Mouse (Mus musculus) cerebellum, adult 11 months (tissue): ENCODE data around the gene Rps6kl1.
A peak's percentile ranks its signal among the peaks of the same experiment; 100 is the strongest.
"Not testable (repeated sequence)": the region's sequence is repeated elsewhere in the genome, so short reads cannot be mapped to it uniquely, and the experiment has no call there.

Experiments
- DNase-seq: peaks from one replicate; pipeline ENCODE4 v3.0.0; 2022

Gene Rps6kl1

GRCm38 (mm10) chr12:85175087-85175675 lies 24.1 kb upstream of the Rps6kl1 start:
- DNase-seq, result no peak

- DNase-seq, result no peak
Measured at GRCm38 (mm10) chr12:85174016-85174415, 23.0 kb upstream of the Rps6kl1 start.

GRCm38 (mm10) chr12:85170948-85171307 lies 19.9 kb upstream of the Rps6kl1 start:
- DNase-seq, result no peak

GRCm38 (mm10) chr12:85170284-85170947 lies 19.4 kb upstream of the Rps6kl1 start:
- peak; percentile 24 for DNase-seq

- DNase-seq, result no peak
Measured at GRCm38 (mm10) chr12:85169877-85170276, 18.8 kb upstream of the Rps6kl1 start.

- peak; percentile 73 for DNase-seq
Measured at GRCm38 (mm10) chr12:85169117-85169858, 18.2 kb upstream of the Rps6kl1 start.

- DNase-seq, result no peak
Measured at GRCm38 (mm10) chr12:85166631-85167030, 15.6 kb upstream of the Rps6kl1 start.

- no peak for DNase-seq
Measured at GRCm38 (mm10) chr12:85164996-85165395, 13.9 kb upstream of the Rps6kl1 start.

- no peak for DNase-seq
Measured at GRCm38 (mm10) chr12:85159592-85159991, 8.5 kb upstream of the Rps6kl1 start.

GRCm38 (mm10) chr12:85158801-85159200 lies 7.7 kb upstream of the Rps6kl1 start:
- DNase-seq, result no peak

GRCm38 (mm10) chr12:85157797-85158460 lies 6.9 kb upstream of the Rps6kl1 start:
- no peak for DNase-seq

GRCm38 (mm10) chr12:85156324-85156723 lies 5.3 kb upstream of the Rps6kl1 start:
- no peak for DNase-seq

GRCm38 (mm10) chr12:85153011-85153410 lies 1.9 kb upstream of the Rps6kl1 start:
- DNase-seq, result no peak

- DNase-seq, result no peak
Measured at GRCm38 (mm10) chr12:85150321-85151001, 603 bp downstream of the Rps6kl1 start.

- no peak for DNase-seq
Measured at GRCm38 (mm10) chr12:85146881-85147280, 4.2 kb downstream of the Rps6kl1 start.

GRCm38 (mm10) chr12:85146355-85146754 lies 4.7 kb downstream of the Rps6kl1 start:
- no peak for DNase-seq

- DNase-seq, result no peak
Measured at GRCm38 (mm10) chr12:85145630-85146029, 5.4 kb downstream of the Rps6kl1 start.

- no peak for DNase-seq
Measured at GRCm38 (mm10) chr12:85144821-85145220, 6.2 kb downstream of the Rps6kl1 start.

- DNase-seq, result not testable (repeated sequence)
Measured at GRCm38 (mm10) chr12:85144276-85144675, 6.8 kb downstream of the Rps6kl1 start.

GRCm38 (mm10) chr12:85142803-85143202 lies 8.3 kb downstream of the Rps6kl1 start:
- DNase-seq, result peak; percentile 75

- DNase-seq, result no peak
Measured at GRCm38 (mm10) chr12:85141096-85141495, 10.0 kb downstream of the Rps6kl1 start.

GRCm38 (mm10) chr12:85140036-85140701 lies 10.9 kb downstream of the Rps6kl1 start:
- no peak for DNase-seq
